Mouse (Mus musculus) kidney, adult 2 months (tissue): ENCODE measurements around the gene Hmgn1.

Source experiments
- CTCF ChIP-seq: fragments of 200-500 bp; conservative IDR thresholded peaks from 2 replicates; pipeline ENCODE4 v1.5.1; 2011; ENCODE audit warnings: low read depth, mild to moderate bottlenecking, control low read depth, low read length, moderate library complexity, mixed read lengths; ENCODE audit not compliant: insufficient read depth, insufficient read length
- POLR2A ChIP-seq: fragments of 200-500 bp; IDR thresholded peaks from one replicate; pipeline ENCODE4 v1.6.1; 2011; ENCODE audit warnings: low read depth, low read length, control low read depth

DNA sequence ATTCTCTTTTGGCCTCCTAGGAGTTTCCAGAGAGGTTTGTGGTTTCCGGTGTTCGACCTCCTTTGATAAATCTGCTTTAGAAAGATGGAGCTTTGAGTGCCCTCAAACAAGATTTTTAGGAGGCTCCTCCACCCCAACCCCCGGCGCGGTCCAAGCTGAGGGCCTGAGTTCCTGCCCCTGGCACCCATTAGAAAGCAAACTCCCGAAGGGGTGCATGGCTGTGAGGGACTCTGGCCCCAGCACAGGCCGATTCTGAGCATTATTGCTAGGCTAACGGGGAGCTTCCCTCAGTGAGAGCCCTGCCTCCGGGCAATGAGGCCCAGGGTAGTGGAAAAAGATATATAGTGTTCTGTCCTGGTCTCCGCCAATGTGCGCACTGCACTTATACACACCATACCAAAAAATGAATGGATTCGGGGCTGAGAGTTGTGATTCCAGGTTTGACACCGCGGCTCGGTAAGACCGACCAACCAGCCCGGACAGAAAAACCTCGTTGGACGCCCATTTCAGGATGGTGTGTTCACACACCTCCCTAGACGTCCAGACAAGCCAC lies 32.3 kb upstream of the Hmgn1 start:
- TF ChIP-seq POLR2A, result no peak
- TF ChIP-seq CTCF, result no peak
